Mouse (Mus musculus) kidney, adult 2 months (tissue): ENCODE measurements at regions not wholly inside any gene's neighbourhood (a gene's known extent, or its start where the extent isn't known, plus 50 kb on each side); places are given as distances from the start of the nearest gene placed in this dataset.

Experiments used
- CTCF ChIP-seq: fragments of 200-500 bp; conservative IDR thresholded peaks from 2 replicates; pipeline ENCODE4 v1.5.1; 2011; ENCODE audit warnings: low read depth, mild to moderate bottlenecking, control low read depth, low read length, moderate library complexity, mixed read lengths; ENCODE audit not compliant: insufficient read depth, insufficient read length
- POLR2A ChIP-seq: fragments of 200-500 bp; IDR thresholded peaks from one replicate; pipeline ENCODE4 v1.6.1; 2011; ENCODE audit warnings: low read depth, low read length, control low read depth

GRCm38 (mm10) chr2:47053689-47054088, 1760.2 kb upstream of the Acvr2a start:
- TF ChIP-seq POLR2A (no peak), CTCF (no peak)
